Mouse (Mus musculus) liver, postnatal 0 days (tissue): ENCODE results near the gene Tnp1.

Experiments used
- CTCF ChIP-seq: sonication (generic); IDR thresholded peaks from 2 replicates; pipeline ENCODE4 v1.5.1; 2016; ENCODE audit warnings: antibody characterized with exemption, low read depth
- EP300 ChIP-seq: IDR thresholded peaks from 2 replicates; pipeline ENCODE4 v1.6.1; 2016; ENCODE audit warnings: antibody characterized with exemption, low read depth, mild to moderate bottlenecking

- TF ChIP-seq CTCF (no peak), EP300 (no peak)
Observed at GRCm38 (mm10) chr1:73055206-73055605, 39.5 kb upstream of the Tnp1 start.
